Mouse (Mus musculus): Measurements from ENCODE around the gene Col17a1. TPM values are rescaled to one million over a fixed set of nuclear protein-coding genes. Genes with fewer than 3 reads are reported as not detected.

The Col17a1 gene
- polyA plus RNA-seq, 1 experiment from 2014 or later = 1.1 TPM

- WGBS = 85% methylated on average over 8 of the region's 8 CpGs
- peaks cover 8% of the 10 kb centered on the region; the same call in 1 of the 2 replicates for H3K9me3 ChIP-seq
- ATAC-seq (ENCODE audit: extremely low read depth, insufficient number of reproducible peaks, low FRiP score, low TSS enrichment) = no peak
- no peak overlapping the region for H3K4me2 ChIP-seq
- H3K9ac ChIP-seq = no peak overlapping the region
- no peaks in the 10 kb centered on the region for H3K4me1 ChIP-seq
- H3K27me3 ChIP-seq (replicated peaks) = no peaks in the 10 kb centered on the region
- no peak overlapping the region for H3K27ac ChIP-seq (replicated peaks)
- H3K36me3 ChIP-seq = no peaks in the 10 kb centered on the region
- H3K4me3 ChIP-seq = no peak overlapping the region
Measured at GRCm38 (mm10) chr19:47705772-47706309, 13.9 kb upstream of the Col17a1 start.

GRCm38 (mm10) chr19:47705080-47705771 is 13.3 kb upstream of the Col17a1 start:
- Histone ChIP-seq H3K27ac (replicated peaks) (no peak overlapping the region), H3K9ac (no peak overlapping the region), H3K4me2 (no peak overlapping the region), H3K9me3 (peaks cover 8% of the 10 kb centered on the region; the same call in 1 of the 2 replicates), H3K4me1 (no peaks in the 10 kb centered on the region), H3K27me3 (replicated peaks) (no peaks in the 10 kb centered on the region), H3K4me3 (no peak overlapping the region), H3K36me3 (no peaks in the 10 kb centered on the region)
- 63% methylated on average over 13 of the region's 13 CpGs for WGBS
- no peak for ATAC-seq (ENCODE audit: extremely low read depth, insufficient number of reproducible peaks, low FRiP score, low TSS enrichment)

GRCm38 (mm10) chr19:47700509-47700908 is 8.6 kb upstream of the Col17a1 start:
- Histone ChIP-seq H3K9ac (no peak overlapping the region), H3K36me3 (no peaks in the 10 kb centered on the region), H3K27ac (replicated peaks) (no peak overlapping the region), H3K9me3 (peaks cover 8% of the 10 kb centered on the region; the same call in 1 of the 2 replicates), H3K4me3 (no peak overlapping the region), H3K4me1 (no peaks in the 10 kb centered on the region), H3K27me3 (replicated peaks) (no peaks in the 10 kb centered on the region), H3K4me2 (no peak overlapping the region)
- WGBS = 57% methylated on average over 8 of the region's 8 CpGs
- no peak for ATAC-seq (ENCODE audit: extremely low read depth, insufficient number of reproducible peaks, low FRiP score, low TSS enrichment)

GRCm38 (mm10) chr19:47699743-47700142 is 7.8 kb upstream of the Col17a1 start:
- Histone ChIP-seq H3K27me3 (replicated peaks) (no peaks in the 10 kb centered on the region), H3K27ac (replicated peaks) (no peak overlapping the region), H3K4me1 (no peaks in the 10 kb centered on the region), H3K4me3 (no peak overlapping the region), H3K4me2 (no peak overlapping the region), H3K9me3 (peaks cover 8% of the 10 kb centered on the region; the same call in 1 of the 2 replicates), H3K36me3 (no peaks in the 10 kb centered on the region), H3K9ac (no peak overlapping the region)
- no peak for ATAC-seq (ENCODE audit: extremely low read depth, insufficient number of reproducible peaks, low FRiP score, low TSS enrichment)
- 50% methylated on average over 9 of the region's 9 CpGs for WGBS

- Histone ChIP-seq H3K27ac (replicated peaks) (no peak overlapping the region), H3K9ac (no peak overlapping the region), H3K4me3 (no peak overlapping the region), H3K4me2 (no peak overlapping the region), H3K9me3 (peaks cover 7% of the 10 kb centered on the region; the same call in 1 of the 2 replicates), H3K36me3 (no peaks in the 10 kb centered on the region), H3K4me1 (no peaks in the 10 kb centered on the region), H3K27me3 (replicated peaks) (no peaks in the 10 kb centered on the region)
- WGBS = 71% methylated on average over 9 of the region's 9 CpGs
- no peak for ATAC-seq (ENCODE audit: extremely low read depth, insufficient number of reproducible peaks, low FRiP score, low TSS enrichment)
Measured at GRCm38 (mm10) chr19:47698266-47698665, 6.4 kb upstream of the Col17a1 start.

GRCm38 (mm10) chr19:47697067-47697466 is 5.2 kb upstream of the Col17a1 start:
- 78% methylated on average over 11 of the region's 11 CpGs for WGBS
- no peak overlapping the region for H3K4me2 ChIP-seq
- no peak overlapping the region for H3K27ac ChIP-seq (replicated peaks)
- H3K27me3 ChIP-seq (replicated peaks) = no peaks in the 10 kb centered on the region; the same call in 1 of the 2 replicates
- no peak overlapping the region for H3K4me3 ChIP-seq
- H3K9ac ChIP-seq = no peak overlapping the region
- H3K9me3 ChIP-seq = peaks cover 2% of the 10 kb centered on the region; the same call in 1 of the 2 replicates
- ATAC-seq (ENCODE audit: extremely low read depth, insufficient number of reproducible peaks, low FRiP score, low TSS enrichment) = no peak
- no peaks in the 10 kb centered on the region for H3K4me1 ChIP-seq
- no peaks in the 10 kb centered on the region for H3K36me3 ChIP-seq

- Histone ChIP-seq H3K4me1 (no peaks in the 10 kb centered on the region), H3K36me3 (no peaks in the 10 kb centered on the region), H3K9ac (no peak overlapping the region), H3K27ac (replicated peaks) (no peak overlapping the region), H3K27me3 (replicated peaks) (peaks cover 2% of the 10 kb centered on the region; the same call in 1 of the 2 replicates), H3K9me3 (no peaks in the 10 kb centered on the region), H3K4me3 (no peak overlapping the region), H3K4me2 (no peak overlapping the region)
- no peak for ATAC-seq (ENCODE audit: extremely low read depth, insufficient number of reproducible peaks, low FRiP score, low TSS enrichment)
- 87% methylated on average over 8 of the region's 8 CpGs for WGBS
Measured at GRCm38 (mm10) chr19:47696411-47696810, 4.5 kb upstream of the Col17a1 start.

- no peaks in the 10 kb centered on the region for H3K9me3 ChIP-seq
- H3K27ac ChIP-seq (replicated peaks) = no peak overlapping the region
- peaks cover 5% of the 10 kb centered on the region; the same call in 1 of the 2 replicates for H3K27me3 ChIP-seq (replicated peaks)
- H3K4me3 ChIP-seq = no peak overlapping the region
- H3K4me1 ChIP-seq = no peaks in the 10 kb centered on the region
- no peak overlapping the region for H3K4me2 ChIP-seq
- no peak overlapping the region for H3K9ac ChIP-seq
- ATAC-seq (ENCODE audit: extremely low read depth, insufficient number of reproducible peaks, low FRiP score, low TSS enrichment) = no peak
- H3K36me3 ChIP-seq = no peaks in the 10 kb centered on the region
- 74% methylated on average over 6 of the region's 6 CpGs for WGBS
Measured at GRCm38 (mm10) chr19:47695725-47696124, 3.8 kb upstream of the Col17a1 start.

GRCm38 (mm10) chr19:47689592-47689991 is 2.3 kb downstream of the Col17a1 start:
- Histone ChIP-seq H3K4me1 (no peaks in the 10 kb centered on the region), H3K9me3 (no peaks in the 10 kb centered on the region), H3K27me3 (replicated peaks) (peaks cover 9% of the 10 kb centered on the region; the same call in 1 of the 2 replicates), H3K9ac (no peak overlapping the region), H3K4me3 (no peak overlapping the region), H3K27ac (replicated peaks) (no peak overlapping the region), H3K36me3 (no peaks in the 10 kb centered on the region), H3K4me2 (no peak overlapping the region)
- no peak for ATAC-seq (ENCODE audit: extremely low read depth, insufficient number of reproducible peaks, low FRiP score, low TSS enrichment)
- 59% methylated on average over 7 of the region's 7 CpGs for WGBS

GRCm38 (mm10) chr19:47678675-47679074 is 13.2 kb downstream of the Col17a1 start:
- no peaks in the 10 kb centered on the region for H3K36me3 ChIP-seq
- no peak for ATAC-seq (ENCODE audit: extremely low read depth, insufficient number of reproducible peaks, low FRiP score, low TSS enrichment)
- no peak overlapping the region for H3K27ac ChIP-seq (replicated peaks)
- no peak overlapping the region for H3K4me3 ChIP-seq
- H3K9me3 ChIP-seq = no peaks in the 10 kb centered on the region
- no peak overlapping the region for H3K4me2 ChIP-seq
- 70% methylated on average over 12 of the region's 12 CpGs for WGBS
- H3K9ac ChIP-seq = no peak overlapping the region
- H3K27me3 ChIP-seq (replicated peaks) = 0 out of 2 replicates have a peak, but pooled peaks cover 6% of the 10 kb centered on the region
- peaks cover 7% of the 10 kb centered on the region; the same call in 1 of the 2 replicates for H3K4me1 ChIP-seq

GRCm38 (mm10) chr19:47674419-47674818 is 17.5 kb downstream of the Col17a1 start:
- Histone ChIP-seq H3K27ac (replicated peaks) (no peak overlapping the region), H3K9ac (no peak overlapping the region), H3K9me3 (no peaks in the 10 kb centered on the region), H3K4me2 (no peak overlapping the region), H3K36me3 (no peaks in the 10 kb centered on the region), H3K4me3 (no peak overlapping the region), H3K4me1 (peaks cover 14% of the 10 kb centered on the region; the same call in 1 of the 2 replicates), H3K27me3 (replicated peaks) (0 out of 2 replicates have a peak, but pooled peaks cover 6% of the 10 kb centered on the region)
- 37% methylated on average over 8 of the region's 8 CpGs for WGBS
- ATAC-seq (ENCODE audit: extremely low read depth, insufficient number of reproducible peaks, low FRiP score, low TSS enrichment) = no peak

Data from heart, embryonic 13.5 days (tissue).